Mouse (Mus musculus) erythroblast, embryonic 14.5 days (primary cell): Measurements from ENCODE around the gene Acd. TPM values are rescaled to one million over a fixed set of nuclear protein-coding genes. Genes with fewer than 3 reads are reported as not detected.

Experiments used
- H3K27me3 ChIP-seq: 2 replicates; pipeline ENCODE4 v1.6.1; 2012; ENCODE audit warnings: inconsistent platforms; ENCODE audit not compliant: control insufficient read depth
- H3K36me3 ChIP-seq: 2 replicates; pipeline ENCODE4 v1.6.1; 2012; ENCODE audit warnings: mild to moderate bottlenecking, inconsistent platforms; ENCODE audit not compliant: control insufficient read depth
- H3K4me1 ChIP-seq: 2 replicates; pipeline ENCODE4 v1.6.1; 2012; ENCODE audit warnings: inconsistent platforms; ENCODE audit not compliant: control insufficient read depth
- H3K4me3 ChIP-seq: replicated peaks from 2 replicates; pipeline ENCODE3; 2012; ENCODE audit warnings: moderate library complexity, mild to moderate bottlenecking, inconsistent platforms
- H3K9me3 ChIP-seq: 2 replicates; pipeline ENCODE4 v1.6.1; 2012; ENCODE audit warnings: low read length, inconsistent platforms, mixed read lengths; ENCODE audit not compliant: control insufficient read depth
- GATA1 ChIP-seq: IDR thresholded peaks from 2 replicates; pipeline ENCODE4 v1.6.1; 2012; ENCODE audit warnings: low read length, inconsistent platforms, mixed read lengths
- TAL1 ChIP-seq: IDR thresholded peaks from 3 replicates; pipeline ENCODE4 v1.6.1; 2012; ENCODE audit warnings: low read length, inconsistent platforms, mixed read lengths
- polyA plus RNA-seq: library from polyadenylated mRNA; stranded (reverse); fragments of >175 nt; gene quantifications from 2 replicates; pipeline ENCODE4 v1.2.3, GENCODE M21; 2012

Gene Acd
- 3.8 and 4.5 TPM in 2 replicates for polyA plus RNA-seq

DNA sequence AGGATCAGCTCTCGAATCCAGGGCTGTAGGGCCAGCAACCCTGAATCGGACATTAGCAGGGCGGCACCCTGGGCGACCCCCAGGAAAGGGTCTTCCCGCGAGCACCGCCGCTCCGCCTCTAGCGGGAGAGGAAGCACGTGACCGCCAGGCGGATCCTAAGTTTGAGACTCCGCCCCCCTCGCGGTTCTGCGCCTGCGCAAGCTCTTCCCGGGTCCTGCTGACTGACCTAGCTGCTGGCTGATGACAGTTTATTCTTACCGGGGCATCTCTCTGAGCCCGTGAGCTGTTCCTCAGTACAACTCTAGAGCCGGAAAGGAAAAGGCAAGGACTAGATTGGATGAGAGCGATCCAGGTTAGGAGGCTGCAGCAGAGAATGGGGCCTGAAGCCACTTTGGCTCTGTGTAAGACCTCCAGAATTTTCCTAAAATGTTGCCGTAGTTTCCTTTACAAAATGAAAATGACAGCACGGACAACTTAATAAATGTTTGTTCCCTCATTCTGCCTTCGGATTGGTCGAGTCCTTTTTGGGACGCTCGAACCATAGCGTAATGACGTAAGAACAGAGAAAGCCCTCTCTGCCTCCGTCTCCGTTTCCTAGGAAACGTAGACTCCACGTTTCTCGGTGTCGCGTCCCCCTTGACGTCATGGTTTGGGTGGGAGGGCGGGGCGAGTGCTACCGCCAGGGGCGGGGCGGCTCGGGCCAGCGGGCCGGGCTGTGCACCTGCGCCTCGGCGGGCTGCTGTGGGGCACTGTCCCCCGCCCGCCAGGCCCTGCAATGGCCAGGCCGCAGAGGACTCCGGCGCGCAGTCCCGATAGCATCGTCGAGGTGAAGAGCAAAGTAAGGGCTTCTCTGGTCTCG is at the start of gene Acd, which contains the start of gene Pard6a:
TSS of gene Acd (minus strand) at position 137 of the 859 bp plus-strand sequence.
TSS of gene Pard6a (plus strand) at position 183 of the 859 bp plus-strand sequence.
- Histone ChIP-seq H3K9me3 (no peaks in the 10 kb centered on the region), H3K36me3 (peaks cover 58% of the 10 kb centered on the region), H3K4me3 (peak within 1 kb of the TSS; percentile 77), H3K27me3 (no peaks in the 10 kb centered on the region), H3K4me1 (peaks cover 57% of the 10 kb centered on the region)
- TF ChIP-seq TAL1 (no peak), GATA1 (no peak)

DNA sequence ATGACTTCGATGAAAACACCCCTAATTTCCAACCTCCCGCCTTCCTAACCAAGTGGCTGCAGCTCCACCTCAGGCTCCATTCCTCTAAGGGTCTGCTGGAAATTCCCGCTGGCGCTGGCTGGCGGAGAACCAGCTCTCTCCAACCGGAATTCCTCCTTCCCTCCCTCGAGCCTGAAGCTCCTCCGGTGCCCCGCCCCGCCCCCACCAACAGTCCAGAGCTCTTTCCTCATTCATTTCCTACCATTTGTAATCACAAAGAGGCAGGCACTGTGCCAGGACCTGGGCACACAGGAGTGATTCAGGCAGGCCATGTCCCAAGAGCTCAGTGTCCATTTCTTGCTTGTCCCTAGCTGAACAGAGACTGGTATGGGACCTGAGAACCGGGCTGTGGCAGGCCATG is 49.7 kb upstream of the Acd start:
- H3K36me3 ChIP-seq: no peaks in the 10 kb centered on the region
- peaks cover 20% of the 10 kb centered on the region for H3K4me1 ChIP-seq
- TF ChIP-seq GATA1 (no peak), TAL1 (no peak)
- no peaks in the 10 kb centered on the region for H3K9me3 ChIP-seq
- no peaks in the 10 kb centered on the region; the same call in 1 of the 2 replicates for H3K27me3 ChIP-seq
- no peak overlapping the region for H3K4me3 ChIP-seq

DNA sequence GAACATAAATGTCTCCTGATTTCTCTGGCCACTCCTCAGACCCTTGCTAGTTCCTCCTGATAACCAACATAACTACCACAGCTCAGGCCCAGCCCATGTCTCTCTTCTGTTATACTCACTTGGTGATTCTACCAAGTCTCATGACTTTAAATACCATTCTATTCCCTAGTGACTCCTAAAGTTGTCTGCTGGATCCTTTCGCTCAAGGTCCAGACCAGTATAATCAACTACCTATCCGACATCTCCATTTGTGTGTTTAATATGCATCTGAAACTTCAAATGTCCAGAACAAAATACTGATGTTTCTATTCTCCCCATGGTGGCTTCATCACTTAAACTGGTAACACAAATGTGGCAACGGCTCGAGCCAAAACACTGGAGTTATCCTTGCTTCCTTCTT is 42.4 kb upstream of the Acd start:
- no peaks in the 10 kb centered on the region for H3K27me3 ChIP-seq
- peaks cover 10% of the 10 kb centered on the region for H3K4me1 ChIP-seq
- no peak for TF ChIP-seq TAL1
- TF ChIP-seq GATA1: no peak
- no peaks in the 10 kb centered on the region for H3K36me3 ChIP-seq
- no peaks in the 10 kb centered on the region for H3K9me3 ChIP-seq
- H3K4me3 ChIP-seq: no peak overlapping the region

DNA sequence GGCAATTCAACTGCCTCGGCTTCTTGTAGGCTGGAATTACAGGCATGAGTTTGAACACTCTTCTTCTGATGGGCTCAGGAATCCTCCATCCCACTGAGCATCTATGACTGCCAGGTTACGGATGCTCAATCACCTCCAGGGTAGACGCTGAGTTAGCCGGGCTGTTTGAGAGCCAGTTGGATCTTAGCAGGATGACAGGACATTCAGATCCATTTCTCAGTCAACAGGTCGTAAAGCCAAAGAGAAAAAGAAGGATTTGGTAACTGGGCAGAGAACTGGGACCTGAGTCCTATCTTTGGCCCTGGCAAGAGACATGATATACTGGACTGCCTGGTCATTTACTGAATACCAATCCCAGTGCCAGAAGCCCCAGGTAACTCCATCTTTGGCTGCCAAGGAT is 38.3 kb upstream of the Acd start:
- no peaks in the 10 kb centered on the region for H3K9me3 ChIP-seq
- TF ChIP-seq GATA1: no peak
- no peak for TF ChIP-seq TAL1

DNA sequence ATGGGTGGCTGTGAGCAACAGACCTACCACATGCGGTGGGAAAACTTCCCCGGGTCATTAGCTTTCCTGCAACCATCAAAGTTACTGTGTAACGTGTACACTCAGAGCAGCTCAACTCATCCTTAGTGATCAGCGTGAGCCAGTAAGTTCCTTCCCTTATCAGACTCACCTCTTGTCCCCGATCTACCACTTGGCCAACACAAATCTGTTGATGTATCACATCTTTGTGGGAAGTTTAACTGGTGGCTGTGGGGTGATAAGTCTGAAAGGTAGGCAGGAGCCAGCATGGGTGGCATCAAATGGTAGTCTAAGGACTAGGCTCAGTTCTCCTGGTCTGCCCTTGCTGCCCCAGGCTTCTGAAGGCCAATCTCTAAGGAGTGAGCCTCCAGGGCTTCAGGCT is 31.3 kb upstream of the Acd start:
- Histone ChIP-seq H3K36me3 (peaks cover 2% of the 10 kb centered on the region; the same call in 1 of the 2 replicates), H3K4me1 (peaks cover 16% of the 10 kb centered on the region), H3K9me3 (no peaks in the 10 kb centered on the region), H3K4me3 (no peak overlapping the region), H3K27me3 (peaks cover 4% of the 10 kb centered on the region; the same call in 1 of the 2 replicates)
- TF ChIP-seq GATA1: no peak
- TF ChIP-seq TAL1: no peak

More for the DNA sequence above, 38.3 kb upstream of the Acd start:
- H3K36me3 ChIP-seq: no peaks in the 10 kb centered on the region
- H3K4me3 ChIP-seq: no peak overlapping the region
- 0 out of 2 replicates have a peak, but pooled peaks cover 2% of the 10 kb centered on the region for H3K27me3 ChIP-seq
- peaks cover 7% of the 10 kb centered on the region for H3K4me1 ChIP-seq

DNA sequence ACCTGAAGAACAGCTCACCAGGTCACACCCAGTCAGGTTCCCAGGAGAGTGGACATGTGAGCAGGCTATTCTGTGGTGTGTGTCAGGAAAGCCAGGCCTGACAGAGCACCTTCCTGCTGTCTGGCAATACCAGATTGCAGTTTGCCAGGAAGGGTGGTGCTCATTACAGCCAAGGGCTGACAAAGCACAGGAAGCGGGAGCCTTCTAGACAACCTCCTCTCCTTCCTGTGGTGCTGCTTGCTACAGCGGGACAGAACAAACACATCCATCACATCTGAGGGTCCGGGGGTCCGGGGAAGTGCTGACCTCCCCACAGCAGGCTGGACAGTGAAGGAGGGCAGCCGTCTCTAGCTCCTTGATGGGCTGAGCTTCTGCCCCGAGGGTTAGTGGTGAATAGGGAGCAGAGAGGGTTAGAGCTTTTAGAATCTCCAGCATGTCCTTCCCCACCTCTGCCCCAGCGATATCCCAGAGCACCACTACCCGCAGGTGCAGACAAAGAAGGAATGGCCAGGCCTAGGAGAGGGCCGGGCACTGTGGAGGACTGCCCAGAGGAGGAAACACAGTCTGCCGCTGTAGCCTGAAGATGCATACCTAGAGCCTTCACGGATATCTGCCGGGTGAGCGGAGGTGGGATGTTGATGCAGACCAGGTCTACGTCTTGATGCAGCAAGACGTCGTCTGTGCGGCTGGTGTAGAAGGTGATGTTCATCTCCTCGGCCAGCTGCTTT is 26.7 kb upstream of the Acd start:
- no peak overlapping the region for H3K4me3 ChIP-seq
- peaks cover 2% of the 10 kb centered on the region; the same call in 1 of the 2 replicates for H3K36me3 ChIP-seq
- no peaks in the 10 kb centered on the region for H3K9me3 ChIP-seq
- TF ChIP-seq GATA1 (no peak), TAL1 (no peak)
- peaks cover 2% of the 10 kb centered on the region; the same call in 1 of the 2 replicates for H3K27me3 ChIP-seq
- peaks cover 14% of the 10 kb centered on the region for H3K4me1 ChIP-seq

DNA sequence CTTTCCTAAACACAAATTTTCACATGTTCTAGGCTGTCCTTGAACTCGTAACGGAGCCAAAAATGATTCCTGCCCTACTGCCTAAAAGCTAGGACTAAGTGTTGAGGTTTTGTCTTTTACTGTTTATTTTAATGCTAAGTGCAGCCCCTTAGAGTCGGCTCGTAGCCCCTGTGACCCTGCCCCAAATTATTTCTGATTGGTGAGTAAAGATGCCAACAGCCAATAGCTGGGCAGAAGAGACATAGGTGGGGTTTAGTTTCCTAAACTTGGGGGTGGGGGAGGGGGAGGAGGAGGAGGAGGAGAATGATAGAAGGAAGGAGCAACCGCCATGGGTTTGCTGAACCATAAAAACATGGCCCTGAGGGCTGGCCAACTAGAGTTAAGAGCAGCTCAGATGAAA is 24.8 kb upstream of the Acd start:
- Histone ChIP-seq H3K9me3 (no peaks in the 10 kb centered on the region), H3K4me1 (peaks cover 6% of the 10 kb centered on the region), H3K36me3 (peaks cover 2% of the 10 kb centered on the region; the same call in 1 of the 2 replicates), H3K4me3 (no peak overlapping the region), H3K27me3 (peaks cover 2% of the 10 kb centered on the region; the same call in 1 of the 2 replicates)
- TF ChIP-seq TAL1: no peak
- TF ChIP-seq GATA1: no peak

DNA sequence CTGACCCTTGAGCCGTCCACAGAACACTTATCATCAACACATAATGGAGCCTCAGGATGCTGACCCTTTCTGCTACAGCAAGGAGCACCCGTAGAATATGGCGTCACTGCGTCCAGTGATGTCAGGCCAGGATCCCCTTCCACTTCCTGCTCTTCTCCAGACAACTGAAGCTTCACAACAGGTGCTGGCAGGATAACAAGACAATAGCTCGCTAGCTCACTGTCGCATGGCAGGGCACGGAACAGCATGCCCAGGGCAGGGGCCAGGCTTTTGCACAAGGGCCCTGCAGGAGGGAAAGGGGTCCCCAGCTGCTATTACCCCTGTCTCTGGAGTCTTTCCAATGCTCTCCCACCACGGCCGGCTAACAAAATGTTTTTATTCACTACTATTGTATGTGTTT is 22.0 kb upstream of the Acd start:
- Histone ChIP-seq H3K4me3 (no peak overlapping the region), H3K36me3 (peaks cover 2% of the 10 kb centered on the region; the same call in 1 of the 2 replicates), H3K4me1 (peaks cover 9% of the 10 kb centered on the region), H3K27me3 (peaks cover 2% of the 10 kb centered on the region; the same call in 1 of the 2 replicates), H3K9me3 (no peaks in the 10 kb centered on the region)
- TF ChIP-seq GATA1: no peak

DNA sequence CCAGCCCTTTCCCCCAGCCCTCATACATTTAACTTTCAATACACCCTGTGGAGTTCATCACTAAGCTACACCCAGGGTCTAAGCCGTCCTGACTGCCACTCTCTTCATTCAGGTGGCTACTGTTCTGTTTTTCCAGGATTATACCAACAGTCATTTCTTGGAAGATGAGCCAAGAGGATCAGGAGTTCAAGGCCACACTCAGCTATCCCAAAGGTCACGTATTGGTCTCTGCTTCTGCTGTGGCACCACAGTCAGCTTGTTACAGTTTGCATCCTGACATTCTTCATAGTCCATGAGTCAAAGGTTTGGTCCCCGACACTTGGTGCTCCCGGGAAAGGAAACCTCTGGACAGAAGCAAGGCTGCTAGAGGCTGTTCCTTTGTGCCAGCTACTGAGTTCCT is 18.7 kb upstream of the Acd start:
- H3K9me3 ChIP-seq: no peaks in the 10 kb centered on the region
- H3K36me3 ChIP-seq: no peaks in the 10 kb centered on the region
- H3K4me1 ChIP-seq: peaks cover 3% of the 10 kb centered on the region; the same call in 1 of the 2 replicates
- H3K27me3 ChIP-seq: no peaks in the 10 kb centered on the region
- TF ChIP-seq GATA1 (no peak), TAL1 (no peak)
- no peak overlapping the region for H3K4me3 ChIP-seq
